Mouse (Mus musculus): ENCODE results near the gene Abhd15. TPM values are rescaled to one million over a fixed set of nuclear protein-coding genes. Genes with fewer than 3 reads are reported as not detected.

Abhd15 gene
- total RNA-seq, 1 experiment from 2014 or later, result 12.3 TPM

- ATAC-seq (replicated peaks in 1 of 2; ENCODE audit: insufficient read depth in 1 of 2, low FRiP score in 2 of 2, low TSS enrichment in 1 of 2, low read depth in 1 of 2, poor library complexity in 2 of 2, severe bottlenecking in 2 of 2), result no peak
Measured at GRCm38 (mm10) chr11:77504377-77504776, 10.5 kb upstream of the Abhd15 start.

- no peak for ATAC-seq (replicated peaks in 1 of 2; ENCODE audit: insufficient read depth in 1 of 2, low FRiP score in 2 of 2, low TSS enrichment in 1 of 2, low read depth in 1 of 2, poor library complexity in 2 of 2, severe bottlenecking in 2 of 2)
Measured at GRCm38 (mm10) chr11:77505291-77505980, 9.5 kb upstream of the Abhd15 start.

- no peak for ATAC-seq (replicated peaks in 1 of 2; ENCODE audit: insufficient read depth in 1 of 2, low FRiP score in 2 of 2, low TSS enrichment in 1 of 2, low read depth in 1 of 2, poor library complexity in 2 of 2, severe bottlenecking in 2 of 2)
Measured at GRCm38 (mm10) chr11:77506273-77506672, 8.6 kb upstream of the Abhd15 start.

GRCm38 (mm10) chr11:77506941-77507340 lies 8.0 kb upstream of the Abhd15 start:
- no peak for ATAC-seq (replicated peaks in 1 of 2; ENCODE audit: insufficient read depth in 1 of 2, low FRiP score in 2 of 2, low TSS enrichment in 1 of 2, low read depth in 1 of 2, poor library complexity in 2 of 2, severe bottlenecking in 2 of 2)

- no peak for ATAC-seq (replicated peaks in 1 of 2; ENCODE audit: insufficient read depth in 1 of 2, low FRiP score in 2 of 2, low TSS enrichment in 1 of 2, low read depth in 1 of 2, poor library complexity in 2 of 2, severe bottlenecking in 2 of 2)
Measured at GRCm38 (mm10) chr11:77507426-77507825, 7.5 kb upstream of the Abhd15 start.

- ATAC-seq (replicated peaks in 1 of 2; ENCODE audit: insufficient read depth in 1 of 2, low FRiP score in 2 of 2, low TSS enrichment in 1 of 2, low read depth in 1 of 2, poor library complexity in 2 of 2, severe bottlenecking in 2 of 2), result peak; percentile 69 to 76; a peak in 3 of 4 replicates
Measured at GRCm38 (mm10) chr11:77508068-77509021, 6.6 kb upstream of the Abhd15 start.

GRCm38 (mm10) chr11:77511336-77511735 lies 3.6 kb upstream of the Abhd15 start:
- ATAC-seq (replicated peaks in 1 of 2; ENCODE audit: insufficient read depth in 1 of 2, low FRiP score in 2 of 2, low TSS enrichment in 1 of 2, low read depth in 1 of 2, poor library complexity in 2 of 2, severe bottlenecking in 2 of 2), result no peak

- peak; percentile 36 to 44 for ATAC-seq (replicated peaks in 1 of 2; ENCODE audit: insufficient read depth in 1 of 2, low FRiP score in 2 of 2, low TSS enrichment in 1 of 2, low read depth in 1 of 2, poor library complexity in 2 of 2, severe bottlenecking in 2 of 2)
Measured at GRCm38 (mm10) chr11:77512891-77513810, 1.8 kb upstream of the Abhd15 start.

GRCm38 (mm10) chr11:77513811-77514170 lies 1.1 kb upstream of the Abhd15 start:
- ATAC-seq (replicated peaks in 1 of 2; ENCODE audit: insufficient read depth in 1 of 2, low FRiP score in 2 of 2, low TSS enrichment in 1 of 2, low read depth in 1 of 2, poor library complexity in 2 of 2, severe bottlenecking in 2 of 2), result no peak

GRCm38 (mm10) chr11:77514281-77514831 lies 565 bp upstream of the Abhd15 start:
- no peak for ATAC-seq (replicated peaks in 1 of 2; ENCODE audit: insufficient read depth in 1 of 2, low FRiP score in 2 of 2, low TSS enrichment in 1 of 2, low read depth in 1 of 2, poor library complexity in 2 of 2, severe bottlenecking in 2 of 2)

- ATAC-seq (replicated peaks in 1 of 2; ENCODE audit: insufficient read depth in 1 of 2, low FRiP score in 2 of 2, low TSS enrichment in 1 of 2, low read depth in 1 of 2, poor library complexity in 2 of 2, severe bottlenecking in 2 of 2), result no peak
Measured at GRCm38 (mm10) chr11:77515637-77516552, 974 bp downstream of the Abhd15 start, which contains the start of gene Trp53i13. TSS of gene Trp53i13 (minus strand) at chr11:77515980.

GRCm38 (mm10) chr11:77516553-77517425 lies 1.9 kb downstream of the Abhd15 start:
- ATAC-seq (replicated peaks in 1 of 2; ENCODE audit: insufficient read depth in 1 of 2, low FRiP score in 2 of 2, low TSS enrichment in 1 of 2, low read depth in 1 of 2, poor library complexity in 2 of 2, severe bottlenecking in 2 of 2), result no peak

- ATAC-seq (replicated peaks in 1 of 2; ENCODE audit: insufficient read depth in 1 of 2, low FRiP score in 2 of 2, low TSS enrichment in 1 of 2, low read depth in 1 of 2, poor library complexity in 2 of 2, severe bottlenecking in 2 of 2), result no peak
Measured at GRCm38 (mm10) chr11:77518051-77518798, 3.3 kb downstream of the Abhd15 start.

- peak; percentile 76 to 84 for ATAC-seq (replicated peaks in 1 of 2; ENCODE audit: insufficient read depth in 1 of 2, low FRiP score in 2 of 2, low TSS enrichment in 1 of 2, low read depth in 1 of 2, poor library complexity in 2 of 2, severe bottlenecking in 2 of 2)
Measured at GRCm38 (mm10) chr11:77519043-77519442, 4.1 kb downstream of the Abhd15 start, which contains the start of gene Gm10392. TSS of gene Gm10392 (minus strand) at chr11:77519198.
